Mouse (Mus musculus): ENCODE data around the gene Hk2. TPM values are rescaled to one million over a fixed set of nuclear protein-coding genes. Genes with fewer than 3 reads are reported as not detected.

Hk2 gene
- total RNA-seq, 1 experiment from 2014 or later = 31.0 TPM

DNA sequence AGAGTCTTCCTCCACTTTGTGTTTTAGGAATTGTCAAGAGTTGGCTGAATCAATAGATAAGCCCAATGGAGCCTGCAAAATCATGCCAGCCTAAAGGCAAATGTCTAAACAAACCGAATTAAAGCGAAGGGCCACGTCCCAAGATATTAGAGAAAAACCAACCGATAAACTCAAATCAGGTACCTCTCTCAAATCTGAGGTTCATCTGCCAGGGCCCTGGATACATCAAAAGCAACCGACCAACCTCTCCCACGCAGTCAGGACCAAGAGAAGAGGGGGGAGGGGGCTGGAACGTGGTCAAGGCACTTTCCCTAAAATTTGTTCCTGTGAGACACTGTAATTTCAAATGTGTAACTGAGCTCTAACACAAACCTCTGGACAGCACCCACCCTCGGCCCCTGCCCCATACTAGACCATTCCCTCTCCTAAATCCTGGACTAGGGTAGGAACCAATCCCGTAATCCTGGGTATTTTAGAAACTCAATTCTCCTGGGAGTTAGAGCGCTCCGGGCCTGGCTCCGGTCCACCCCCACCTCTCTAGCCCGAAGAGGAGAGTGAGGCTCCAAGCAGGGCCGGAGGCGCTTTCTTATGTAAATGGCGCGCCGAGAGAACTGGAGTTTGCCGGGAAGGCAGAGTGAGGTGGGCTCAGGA is 1.7 kb downstream of the Hk2 start:
- ATAC-seq (ENCODE audit: extremely low read depth, insufficient number of reproducible peaks, low FRiP score, poor library complexity, severe bottlenecking) = no peak

DNA sequence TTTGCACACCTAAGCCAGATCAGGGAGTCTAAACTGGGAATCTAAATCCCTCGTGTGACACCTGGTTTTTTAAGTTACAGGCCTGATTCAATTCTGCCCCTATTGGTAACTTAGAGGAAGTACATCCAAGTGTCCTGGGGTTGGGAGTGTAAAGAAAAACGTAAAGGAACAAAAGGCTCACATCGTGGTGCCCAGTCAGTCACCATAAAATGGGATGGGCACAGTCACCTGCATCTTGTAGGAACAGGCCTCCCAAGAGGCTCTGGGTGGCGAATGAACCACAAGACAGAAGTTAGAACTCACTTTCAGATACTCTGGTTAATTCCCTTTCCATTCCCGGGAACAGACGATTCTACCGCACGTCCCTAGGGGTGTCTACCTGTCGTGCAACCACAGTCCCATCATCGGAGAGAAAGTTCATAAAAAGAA is 2.3 kb downstream of the Hk2 start:
- ATAC-seq (ENCODE audit: extremely low read depth, insufficient number of reproducible peaks, low FRiP score, poor library complexity, severe bottlenecking) = peak; percentile 20; the same call in 1 of the 2 replicates

DNA sequence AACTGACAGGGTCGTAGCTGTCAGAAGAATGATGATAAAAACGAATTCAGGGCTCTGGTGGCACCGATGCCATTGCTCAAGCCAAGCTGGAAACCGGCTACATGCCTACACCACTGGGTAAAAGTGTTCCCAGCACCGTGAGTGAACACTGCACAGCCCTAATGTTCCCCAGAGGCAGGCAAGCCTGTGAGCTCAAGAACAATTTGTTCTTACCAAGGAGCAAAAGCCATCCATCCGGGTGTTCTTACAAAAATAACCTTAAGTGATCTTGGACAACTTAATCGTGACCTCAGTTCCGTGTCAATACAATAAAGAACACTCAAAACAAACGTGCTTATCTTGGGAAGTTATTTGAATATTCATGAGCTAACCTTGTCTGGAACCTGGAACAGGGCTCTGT is 3.2 kb downstream of the Hk2 start:
- ATAC-seq (ENCODE audit: extremely low read depth, insufficient number of reproducible peaks, low FRiP score, poor library complexity, severe bottlenecking) = no peak

GRCm38 (mm10) chr6:82770286-82770685 is 4.0 kb downstream of the Hk2 start:
- ATAC-seq (ENCODE audit: extremely low read depth, insufficient number of reproducible peaks, low FRiP score, poor library complexity, severe bottlenecking) = no peak

GRCm38 (mm10) chr6:82769704-82770103 is 4.5 kb downstream of the Hk2 start:
- ATAC-seq (ENCODE audit: extremely low read depth, insufficient number of reproducible peaks, low FRiP score, poor library complexity, severe bottlenecking) = no peak

DNA sequence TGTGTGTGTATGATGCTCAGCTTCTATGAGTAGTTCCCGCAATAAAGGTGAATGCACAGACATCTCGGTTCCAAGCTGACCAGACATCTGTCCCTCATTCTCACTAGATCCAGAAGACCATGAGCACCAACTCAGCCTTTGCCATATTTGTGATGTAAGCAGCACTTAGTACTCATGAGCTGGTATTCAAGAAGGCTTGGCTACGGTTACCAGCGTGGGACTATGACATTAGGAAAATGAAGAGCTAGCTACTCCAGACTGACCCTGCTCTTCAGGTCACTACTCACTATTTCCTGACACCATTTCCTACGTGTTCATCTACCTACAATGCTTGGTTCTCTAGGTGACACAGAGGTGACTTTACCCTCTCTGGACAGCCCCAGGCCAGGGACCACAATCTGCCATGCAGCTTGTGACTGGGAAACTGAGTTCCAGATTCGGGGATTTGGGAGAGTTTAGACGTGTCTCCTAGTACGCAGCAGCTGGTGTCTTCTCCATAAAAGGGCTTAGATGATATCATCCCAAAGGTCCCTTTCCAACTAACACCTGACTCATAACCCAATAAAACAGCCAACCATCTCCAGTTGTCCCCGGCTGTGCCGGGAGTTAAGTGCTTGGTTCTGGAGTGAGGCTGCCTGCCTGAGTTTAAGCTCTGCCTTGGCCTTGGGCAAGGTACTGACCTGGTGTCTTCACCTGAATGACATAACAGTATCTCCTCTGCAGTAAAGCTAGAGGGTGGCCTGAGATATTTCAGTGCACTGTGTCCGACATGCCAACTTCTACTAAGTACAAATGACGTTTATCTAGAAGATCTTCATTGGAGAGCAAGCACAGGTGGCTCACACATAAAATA is 6.3 kb downstream of the Hk2 start:
- ATAC-seq (ENCODE audit: extremely low read depth, insufficient number of reproducible peaks, low FRiP score, poor library complexity, severe bottlenecking) = no peak

GRCm38 (mm10) chr6:82766636-82767035 is 7.6 kb downstream of the Hk2 start:
- no peak for ATAC-seq (ENCODE audit: extremely low read depth, insufficient number of reproducible peaks, low FRiP score, poor library complexity, severe bottlenecking)

GRCm38 (mm10) chr6:82765261-82765660 is 9.0 kb downstream of the Hk2 start:
- ATAC-seq (ENCODE audit: extremely low read depth, insufficient number of reproducible peaks, low FRiP score, poor library complexity, severe bottlenecking) = no peak

DNA sequence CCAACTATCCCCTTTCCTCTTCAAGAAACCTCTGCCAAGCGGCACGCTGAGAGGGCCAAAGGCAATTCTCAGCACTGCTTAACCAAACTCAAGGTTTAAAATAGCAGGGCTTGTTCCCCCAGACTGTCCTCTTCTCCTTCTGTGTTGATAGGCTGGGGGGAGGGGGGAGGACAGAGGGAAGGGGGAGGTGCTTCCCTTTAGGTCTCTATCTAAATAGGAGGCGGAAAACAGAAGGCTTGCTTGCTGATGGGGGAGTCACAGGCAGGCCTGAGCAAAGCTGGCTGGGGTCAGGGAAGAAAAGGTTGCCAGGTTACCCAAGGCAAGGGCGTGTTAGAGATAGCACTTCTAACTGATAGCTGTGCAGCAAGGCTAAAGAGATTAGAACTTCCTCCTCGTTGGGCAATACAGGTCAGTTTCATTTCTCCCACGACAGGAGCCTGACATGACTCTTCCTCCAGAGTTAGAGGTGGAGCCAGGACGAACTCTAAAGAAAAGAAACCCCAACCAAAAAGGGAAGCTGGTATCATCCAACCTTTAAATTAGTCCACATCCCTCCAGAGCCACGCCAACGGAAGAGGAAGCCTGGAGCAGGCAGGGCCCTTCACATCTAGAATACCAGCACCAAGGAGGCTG is 10.3 kb downstream of the Hk2 start:
- ATAC-seq (ENCODE audit: extremely low read depth, insufficient number of reproducible peaks, low FRiP score, poor library complexity, severe bottlenecking) = peak; percentile 81

DNA sequence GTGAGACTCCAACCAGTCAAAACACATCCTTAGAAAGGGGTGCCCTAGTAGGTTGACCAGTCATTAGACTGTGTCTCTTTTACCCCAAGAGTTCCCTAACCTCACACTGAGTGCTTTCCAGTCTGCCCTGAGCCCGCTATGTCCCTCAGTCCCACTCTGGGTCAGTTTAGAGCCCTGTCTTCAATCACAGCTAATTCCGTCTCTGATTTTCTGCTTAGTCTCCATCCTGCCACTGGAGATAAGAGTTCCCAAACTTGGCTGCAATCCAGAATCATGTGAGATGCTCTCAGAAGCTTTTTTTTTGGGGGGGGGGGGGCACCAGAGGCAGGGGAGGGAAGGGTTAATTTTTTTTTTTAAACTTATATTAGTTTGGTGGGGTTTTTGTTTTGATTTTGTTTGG is 11.5 kb downstream of the Hk2 start:
- ATAC-seq (ENCODE audit: extremely low read depth, insufficient number of reproducible peaks, low FRiP score, poor library complexity, severe bottlenecking) = no peak

DNA sequence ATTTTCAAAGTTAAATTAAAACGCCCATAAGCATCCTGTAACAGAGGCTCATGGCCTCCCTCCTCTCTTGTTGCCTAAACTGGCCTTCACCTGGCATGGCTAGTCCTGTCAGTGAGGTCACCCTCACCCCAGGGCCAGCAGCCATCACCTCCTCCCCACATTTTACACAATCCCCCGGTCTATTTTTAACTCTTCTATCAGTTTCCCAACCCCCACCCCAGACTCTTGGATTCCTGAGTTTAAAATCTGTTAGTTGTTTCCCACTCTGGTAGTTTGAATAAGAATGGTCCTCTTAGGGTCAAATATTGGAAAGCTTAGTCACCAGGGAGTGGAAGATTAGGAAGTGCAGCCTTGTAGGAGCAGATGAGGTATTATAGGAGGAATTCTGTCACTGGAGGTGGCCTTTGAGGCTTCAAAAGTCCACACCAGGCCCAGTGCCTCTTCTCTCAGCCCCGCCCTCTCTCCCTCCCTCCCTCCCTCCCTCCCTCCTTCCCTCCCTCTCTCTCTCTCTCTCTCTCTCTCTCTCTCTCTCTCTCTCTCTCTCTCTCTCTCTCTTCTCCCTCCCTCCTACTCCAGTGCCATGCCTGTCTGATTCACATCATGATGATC is 13.4 kb downstream of the Hk2 start:
- no peak for ATAC-seq (ENCODE audit: extremely low read depth, insufficient number of reproducible peaks, low FRiP score, poor library complexity, severe bottlenecking)

GRCm38 (mm10) chr6:82759241-82759640 is 15.0 kb downstream of the Hk2 start:
- ATAC-seq (ENCODE audit: extremely low read depth, insufficient number of reproducible peaks, low FRiP score, poor library complexity, severe bottlenecking) = no peak

- ATAC-seq (ENCODE audit: extremely low read depth, insufficient number of reproducible peaks, low FRiP score, poor library complexity, severe bottlenecking) = no peak
Measured at GRCm38 (mm10) chr6:82756799-82757210, 17.4 kb downstream of the Hk2 start.

DNA sequence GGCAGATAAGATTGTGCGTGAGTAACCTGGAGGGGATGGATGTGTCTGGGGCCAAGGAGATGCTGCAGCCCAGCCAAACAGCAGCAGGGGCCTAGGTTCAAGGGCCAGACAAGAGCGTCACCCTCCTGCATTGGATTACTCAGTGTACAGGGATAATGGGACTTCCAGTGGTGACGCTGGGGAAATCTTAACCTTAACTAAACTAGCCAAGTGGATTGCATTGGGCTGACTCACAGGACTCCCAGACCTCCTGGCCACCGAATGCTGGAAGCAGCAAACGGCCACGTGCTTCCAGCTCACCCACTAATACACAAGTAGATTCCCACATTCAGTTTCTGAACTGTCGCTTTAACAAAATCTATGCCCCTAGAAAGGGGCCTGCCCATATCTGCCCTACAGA is 18.0 kb downstream of the Hk2 start:
- ATAC-seq (ENCODE audit: extremely low read depth, insufficient number of reproducible peaks, low FRiP score, poor library complexity, severe bottlenecking) = no peak

GRCm38 (mm10) chr6:82755338-82755737 is 18.9 kb downstream of the Hk2 start:
- no peak for ATAC-seq (ENCODE audit: extremely low read depth, insufficient number of reproducible peaks, low FRiP score, poor library complexity, severe bottlenecking)

DNA sequence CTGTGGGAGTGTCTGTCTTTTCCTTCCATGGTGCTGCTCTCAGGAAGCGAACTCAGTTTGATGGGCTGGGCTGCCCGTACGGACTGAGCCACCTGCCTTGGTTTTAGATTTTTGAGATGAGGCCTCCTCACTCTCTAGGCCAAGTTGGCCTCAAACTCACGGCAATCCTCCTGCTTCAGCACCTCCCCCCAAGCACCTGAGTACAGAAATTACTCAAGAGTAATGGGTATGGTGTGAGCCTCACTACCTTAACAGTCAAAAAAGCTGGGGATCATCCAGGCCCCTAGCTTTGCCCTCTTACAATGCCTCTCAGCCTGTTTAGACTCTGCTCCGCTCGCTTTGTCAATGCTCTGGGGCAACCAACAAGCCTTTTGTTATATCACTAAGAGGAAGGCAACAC is 19.5 kb downstream of the Hk2 start:
- ATAC-seq (ENCODE audit: extremely low read depth, insufficient number of reproducible peaks, low FRiP score, poor library complexity, severe bottlenecking) = no peak

DNA sequence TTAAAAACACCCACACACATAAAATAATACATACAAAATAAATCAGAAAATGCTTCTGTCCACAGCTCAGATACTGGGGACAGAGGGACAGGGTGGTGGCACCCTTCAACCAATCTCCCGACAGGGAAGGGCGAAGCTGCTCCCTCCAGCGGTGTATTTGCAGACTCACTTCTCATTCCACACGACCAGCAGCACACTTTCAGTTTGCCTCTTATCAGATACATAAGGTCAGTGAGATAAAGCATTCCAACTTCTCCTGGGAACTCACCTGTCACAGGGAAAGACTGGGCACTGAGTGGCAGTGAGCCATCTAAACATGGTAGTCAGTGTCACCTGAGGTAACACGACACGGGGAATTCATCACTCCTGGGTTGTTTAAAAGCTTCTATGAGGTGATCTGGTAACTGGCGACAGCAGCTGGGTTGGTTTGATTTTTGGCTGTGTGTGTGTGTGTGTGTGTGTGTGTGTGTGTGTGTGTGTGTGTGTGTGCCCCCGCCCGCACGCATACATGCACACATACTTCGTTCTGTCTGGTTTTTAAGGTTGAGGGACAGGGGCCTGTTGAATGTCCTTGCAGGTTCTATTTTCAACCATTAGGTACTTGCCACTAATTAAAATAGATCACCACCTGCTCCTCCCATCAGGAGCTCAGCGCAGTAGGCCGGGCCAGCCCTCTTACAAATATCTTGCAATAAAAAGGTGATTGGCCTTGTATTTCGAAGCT is 20.5 kb downstream of the Hk2 start:
- ATAC-seq (ENCODE audit: extremely low read depth, insufficient number of reproducible peaks, low FRiP score, poor library complexity, severe bottlenecking) = no peak

GRCm38 (mm10) chr6:82753061-82753460 is 21.2 kb downstream of the Hk2 start:
- ATAC-seq (ENCODE audit: extremely low read depth, insufficient number of reproducible peaks, low FRiP score, poor library complexity, severe bottlenecking) = no peak

- ATAC-seq (ENCODE audit: extremely low read depth, insufficient number of reproducible peaks, low FRiP score, poor library complexity, severe bottlenecking) = no peak
Measured at GRCm38 (mm10) chr6:82751791-82752190, 22.5 kb downstream of the Hk2 start.

All from neutrophil, adult 5-6 weeks (primary cell).